Mouse (Mus musculus): ENCODE results near the gene Celf2. TPM values are rescaled to one million over a fixed set of nuclear protein-coding genes. Genes with fewer than 3 reads are reported as not detected.

The Celf2 gene
- polyA plus RNA-seq, 1 experiment from 2014 or later = 52.6 TPM

DNA sequence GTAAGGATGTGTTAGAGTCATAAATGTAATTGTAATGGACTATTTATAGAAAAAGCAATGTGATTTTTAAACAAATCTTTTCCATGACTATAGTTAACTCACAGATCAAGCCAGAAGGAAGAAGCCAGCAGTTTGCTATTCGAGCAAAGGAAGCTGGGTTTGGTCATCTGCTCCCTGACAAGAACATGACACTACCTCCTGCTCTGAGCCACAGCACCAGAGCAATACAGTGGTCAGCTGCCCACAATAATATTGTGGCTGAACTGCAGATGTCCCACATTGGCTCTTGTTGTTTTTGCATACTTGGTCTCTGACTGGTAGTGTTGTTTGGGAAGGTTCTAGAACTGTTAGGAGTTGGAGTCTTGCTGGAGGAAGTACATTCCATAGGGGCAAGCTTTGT, 418.9 kb downstream of the Celf2 start:
- no peak overlapping the region for H3K4me3 ChIP-seq (replicated peaks; ENCODE audit: low read length)
- no peak overlapping the region for H3K27ac ChIP-seq (ENCODE audit: low read length)
- WGBS = 52% methylated on average over 1 of the region's 1 CpGs
- H3K36me3 ChIP-seq (ENCODE audit: control insufficient read depth, insufficient read depth, low read length) = no peaks in the 10 kb centered on the region
- H3K27me3 ChIP-seq (ENCODE audit: control insufficient read depth, insufficient read depth, low read length) = no peaks in the 10 kb centered on the region
- H3K4me2 ChIP-seq (ENCODE audit: low read depth, low read length) = no peak overlapping the region
- no peak overlapping the region for H3K9ac ChIP-seq (ENCODE audit: low read length)
- H3K9me3 ChIP-seq (replicated peaks; ENCODE audit: control insufficient read depth, low read length) = no peaks in the 10 kb centered on the region
- H3K4me1 ChIP-seq (ENCODE audit: control insufficient read depth, insufficient read depth, low read length) = peaks cover 12% of the 10 kb centered on the region
- no peak for ATAC-seq (ENCODE audit: insufficient read depth, low FRiP score)

GRCm38 (mm10) chr2:7089069-7089834, 420.1 kb downstream of the Celf2 start:
- H3K9ac ChIP-seq (ENCODE audit: low read length) = no peak overlapping the region
- no peaks in the 10 kb centered on the region for H3K27me3 ChIP-seq (ENCODE audit: control insufficient read depth, insufficient read depth, low read length)
- no peak overlapping the region for H3K27ac ChIP-seq (ENCODE audit: low read length)
- H3K36me3 ChIP-seq (ENCODE audit: control insufficient read depth, insufficient read depth, low read length) = no peaks in the 10 kb centered on the region
- H3K9me3 ChIP-seq (replicated peaks; ENCODE audit: control insufficient read depth, low read length) = no peaks in the 10 kb centered on the region
- H3K4me2 ChIP-seq (ENCODE audit: low read depth, low read length) = no peak overlapping the region
- H3K4me1 ChIP-seq (ENCODE audit: control insufficient read depth, insufficient read depth, low read length) = peaks cover 13% of the 10 kb centered on the region
- ATAC-seq (ENCODE audit: insufficient read depth, low FRiP score) = peak; percentile 44; the same call in 1 of the 2 replicates
- H3K4me3 ChIP-seq (replicated peaks; ENCODE audit: low read length) = no peak overlapping the region
- 19% methylated on average over 7 of the region's 7 CpGs for WGBS

DNA sequence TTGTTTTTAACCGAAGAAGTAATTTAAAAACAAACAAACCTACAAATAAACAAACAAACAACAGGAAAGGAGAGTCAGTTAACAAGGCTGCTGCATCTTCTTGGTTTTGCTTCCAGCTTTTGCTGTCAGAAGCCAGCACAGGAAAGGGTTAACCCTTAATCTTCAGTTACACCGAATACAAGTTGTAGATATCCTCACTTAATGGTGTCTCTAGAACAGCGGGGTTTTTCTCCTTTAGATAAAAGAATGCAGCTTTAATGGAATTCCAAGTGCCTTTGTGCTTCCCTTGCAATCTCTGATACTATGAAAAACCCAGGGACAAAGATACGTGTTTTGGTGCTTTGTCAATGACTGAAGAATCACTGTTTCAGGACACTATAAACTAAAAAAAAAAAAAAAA, 420.8 kb downstream of the Celf2 start:
- H3K27ac ChIP-seq (ENCODE audit: low read length) = no peak overlapping the region

GRCm38 (mm10) chr2:7087480-7087879, 421.9 kb downstream of the Celf2 start:
- no peak overlapping the region for H3K9ac ChIP-seq (ENCODE audit: low read length)
- no peaks in the 10 kb centered on the region for H3K9me3 ChIP-seq (replicated peaks; ENCODE audit: control insufficient read depth, low read length)
- ATAC-seq (ENCODE audit: insufficient read depth, low FRiP score) = no peak
- WGBS = 71% methylated on average over 14 of the region's 14 CpGs
- no peaks in the 10 kb centered on the region for H3K27me3 ChIP-seq (ENCODE audit: control insufficient read depth, insufficient read depth, low read length)
- H3K4me3 ChIP-seq (replicated peaks; ENCODE audit: low read length) = no peak overlapping the region
- peaks cover 18% of the 10 kb centered on the region for H3K4me1 ChIP-seq (ENCODE audit: control insufficient read depth, insufficient read depth, low read length)
- no peak overlapping the region for H3K27ac ChIP-seq (ENCODE audit: low read length)
- no peaks in the 10 kb centered on the region for H3K36me3 ChIP-seq (ENCODE audit: control insufficient read depth, insufficient read depth, low read length)
- no peak overlapping the region for H3K4me2 ChIP-seq (ENCODE audit: low read depth, low read length)

More for the DNA sequence above, 420.8 kb downstream of the Celf2 start:
- Histone ChIP-seq H3K27me3 (ENCODE audit: control insufficient read depth, insufficient read depth, low read length) (no peaks in the 10 kb centered on the region), H3K36me3 (ENCODE audit: control insufficient read depth, insufficient read depth, low read length) (no peaks in the 10 kb centered on the region), H3K4me3 (replicated peaks; ENCODE audit: low read length) (no peak overlapping the region), H3K4me1 (ENCODE audit: control insufficient read depth, insufficient read depth, low read length) (peaks cover 17% of the 10 kb centered on the region), H3K9me3 (replicated peaks; ENCODE audit: control insufficient read depth, low read length) (no peaks in the 10 kb centered on the region), H3K9ac (ENCODE audit: low read length) (no peak overlapping the region), H3K4me2 (ENCODE audit: low read depth, low read length) (no peak overlapping the region)
- no peak for ATAC-seq (ENCODE audit: insufficient read depth, low FRiP score)
- WGBS = 24% methylated on average over 4 of the region's 4 CpGs

GRCm38 (mm10) chr2:7083489-7084090, 425.8 kb downstream of the Celf2 start:
- no peaks in the 10 kb centered on the region for H3K27me3 ChIP-seq (ENCODE audit: control insufficient read depth, insufficient read depth, low read length)
- H3K36me3 ChIP-seq (ENCODE audit: control insufficient read depth, insufficient read depth, low read length) = no peaks in the 10 kb centered on the region
- no peak overlapping the region for H3K9ac ChIP-seq (ENCODE audit: low read length)
- peaks cover 22% of the 10 kb centered on the region for H3K4me1 ChIP-seq (ENCODE audit: control insufficient read depth, insufficient read depth, low read length)
- H3K4me3 ChIP-seq (replicated peaks; ENCODE audit: low read length) = 0 out of 2 replicates have a peak overlapping the region, but pooled peaks have one; percentile 6
- ATAC-seq (ENCODE audit: insufficient read depth, low FRiP score) = 0 out of 2 replicates have a peak, but pooled peaks have one; percentile 22
- no peaks in the 10 kb centered on the region for H3K9me3 ChIP-seq (replicated peaks; ENCODE audit: control insufficient read depth, low read length)
- WGBS = 31% methylated on average over 4 of the region's 4 CpGs
- H3K27ac ChIP-seq (ENCODE audit: low read length) = peak overlapping the region; percentile 91
- peak overlapping the region; percentile 61 for H3K4me2 ChIP-seq (ENCODE audit: low read depth, low read length)

DNA sequence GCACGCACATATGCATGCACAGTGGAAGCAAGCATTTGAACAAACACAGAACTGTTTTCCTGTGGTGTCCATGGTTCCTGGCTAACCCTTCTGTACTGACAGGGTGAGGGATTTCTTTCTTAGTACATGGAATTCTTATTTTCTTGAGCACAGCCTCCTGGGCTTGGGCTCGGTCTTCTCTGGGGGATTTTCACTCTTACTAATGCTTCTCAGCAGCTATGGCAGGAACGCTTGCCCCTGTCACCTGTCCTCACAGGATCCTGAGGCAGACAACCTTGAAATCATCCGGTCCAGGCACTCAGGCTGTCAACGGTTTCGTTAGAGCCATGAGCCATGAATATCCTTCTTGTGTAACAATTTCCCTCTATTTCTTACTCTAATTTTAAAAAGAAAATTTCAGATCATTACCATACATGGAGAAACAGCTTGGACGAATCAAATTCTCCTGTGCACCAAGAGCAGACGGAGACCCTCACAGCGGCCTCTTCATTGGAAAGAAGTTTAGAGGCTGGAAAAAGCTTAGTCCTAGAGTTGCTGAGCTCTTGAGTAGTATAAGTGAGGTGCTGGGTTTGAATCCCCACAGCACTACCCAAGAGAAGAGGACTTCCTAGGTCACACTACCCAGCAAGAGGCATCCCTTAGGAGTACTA, 426.9 kb downstream of the Celf2 start:
- peak; percentile 27; the same call in 1 of the 2 replicates for ATAC-seq (ENCODE audit: insufficient read depth, low FRiP score)
- Histone ChIP-seq H3K27me3 (ENCODE audit: control insufficient read depth, insufficient read depth, low read length) (no peaks in the 10 kb centered on the region), H3K27ac (ENCODE audit: low read length) (peak overlapping the region; percentile 91), H3K4me2 (ENCODE audit: low read depth, low read length) (peak overlapping the region; percentile 61), H3K4me1 (ENCODE audit: control insufficient read depth, insufficient read depth, low read length) (peaks cover 20% of the 10 kb centered on the region), H3K36me3 (ENCODE audit: control insufficient read depth, insufficient read depth, low read length) (peaks cover 1% of the 10 kb centered on the region; the same call in 1 of the 2 replicates), H3K9me3 (replicated peaks; ENCODE audit: control insufficient read depth, low read length) (peaks cover 3% of the 10 kb centered on the region; the same call in 1 of the 2 replicates), H3K9ac (ENCODE audit: low read length) (peak overlapping the region; percentile 52), H3K4me3 (replicated peaks; ENCODE audit: low read length) (peak overlapping the region; percentile 42)
- 53% methylated on average over 9 of the region's 9 CpGs for WGBS

DNA sequence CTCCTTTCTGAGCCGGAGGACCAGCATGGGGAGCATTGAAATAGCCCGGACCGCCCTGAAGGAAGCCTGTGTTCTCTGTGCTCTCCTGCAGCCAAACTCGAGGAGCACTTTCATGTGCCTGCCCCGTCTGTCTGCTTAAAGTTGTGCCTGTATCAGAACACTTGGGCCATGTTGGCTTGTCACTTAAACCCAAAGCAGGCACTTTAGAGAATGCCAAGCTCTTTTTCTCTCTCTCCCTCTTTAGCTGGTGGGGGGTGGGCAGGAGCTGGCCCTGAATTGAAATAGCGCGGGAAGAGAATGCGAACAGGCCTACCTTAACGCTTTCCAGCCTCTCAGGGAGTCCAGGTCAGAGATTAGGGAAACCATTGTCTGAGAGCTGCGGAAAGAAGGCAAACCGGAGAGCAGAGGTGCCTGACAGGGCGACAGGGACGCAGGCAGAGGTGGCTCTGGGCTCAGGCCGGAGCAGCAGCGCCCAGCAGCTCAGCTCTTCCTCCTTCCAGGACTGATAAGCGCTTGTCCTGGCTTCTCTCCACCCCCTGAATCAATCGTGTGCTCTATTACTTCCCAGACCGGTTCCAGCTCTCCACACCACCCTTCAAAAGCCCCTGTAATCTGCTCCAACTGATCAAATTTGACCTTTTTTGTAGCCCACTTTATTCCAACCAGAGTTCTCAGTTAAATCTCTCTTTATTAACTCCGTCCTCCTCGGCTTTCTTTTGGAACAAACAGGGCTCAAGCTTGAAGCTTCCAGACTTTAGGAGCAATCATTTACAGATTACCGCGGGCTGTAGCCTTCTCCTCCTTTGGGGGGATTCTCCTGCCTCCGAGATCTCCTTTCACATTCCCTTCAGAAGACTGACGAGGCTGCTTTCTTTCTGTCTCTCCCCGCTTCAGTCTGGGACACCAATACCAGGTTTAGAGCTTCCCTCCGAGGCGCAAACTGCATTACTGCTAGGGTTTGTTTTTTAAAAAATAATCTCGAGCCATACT, 428.3 kb downstream of the Celf2 start:
- Histone ChIP-seq H3K4me3 (replicated peaks; ENCODE audit: low read length) (peak overlapping the region; percentile 42), H3K4me2 (ENCODE audit: low read depth, low read length) (peak overlapping the region; percentile 61), H3K9ac (ENCODE audit: low read length) (peak overlapping the region; percentile 75), H3K27me3 (ENCODE audit: control insufficient read depth, insufficient read depth, low read length) (no peaks in the 10 kb centered on the region), H3K36me3 (ENCODE audit: control insufficient read depth, insufficient read depth, low read length) (peaks cover 10% of the 10 kb centered on the region; the same call in 1 of the 2 replicates), H3K27ac (ENCODE audit: low read length) (peak overlapping the region; percentile 91), H3K4me1 (ENCODE audit: control insufficient read depth, insufficient read depth, low read length) (peaks cover 20% of the 10 kb centered on the region), H3K9me3 (replicated peaks; ENCODE audit: control insufficient read depth, low read length) (peaks cover 13% of the 10 kb centered on the region)
- ATAC-seq (ENCODE audit: insufficient read depth, low FRiP score) = peak; percentile 47
- WGBS = 16% methylated on average over 28 of the region's 28 CpGs

DNA sequence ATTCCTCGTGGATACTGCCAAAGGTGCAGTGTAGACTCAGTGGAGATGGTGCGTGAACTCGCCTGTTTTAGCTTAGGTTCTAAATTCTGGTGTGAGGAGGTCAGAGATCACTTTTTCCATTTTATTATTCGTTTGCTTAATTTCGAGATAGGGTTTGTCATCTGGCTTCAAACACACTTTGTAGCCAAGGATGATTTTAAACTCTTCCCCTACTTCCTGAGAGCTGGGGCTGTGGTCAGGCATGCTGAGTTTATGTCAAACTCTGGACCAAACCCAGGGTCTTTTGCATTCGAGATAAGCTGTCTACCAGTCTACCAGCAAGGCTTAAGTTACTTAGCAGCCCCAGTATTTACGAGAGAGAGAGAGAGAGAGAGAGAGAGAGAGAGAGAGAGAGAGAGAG, 429.3 kb downstream of the Celf2 start:
- WGBS = 59% methylated on average over 7 of the region's 7 CpGs
- Histone ChIP-seq H3K4me2 (ENCODE audit: low read depth, low read length) (peak overlapping the region; percentile 61), H3K27me3 (ENCODE audit: control insufficient read depth, insufficient read depth, low read length) (no peaks in the 10 kb centered on the region), H3K9me3 (replicated peaks; ENCODE audit: control insufficient read depth, low read length) (peaks cover 13% of the 10 kb centered on the region), H3K4me3 (replicated peaks; ENCODE audit: low read length) (no peak overlapping the region), H3K36me3 (ENCODE audit: control insufficient read depth, insufficient read depth, low read length) (peaks cover 10% of the 10 kb centered on the region; the same call in 1 of the 2 replicates), H3K4me1 (ENCODE audit: control insufficient read depth, insufficient read depth, low read length) (peaks cover 20% of the 10 kb centered on the region), H3K9ac (ENCODE audit: low read length) (no peak overlapping the region), H3K27ac (ENCODE audit: low read length) (no peak overlapping the region)
- ATAC-seq (ENCODE audit: insufficient read depth, low FRiP score) = no peak
